20 mouse cellular contexts compared by ENCODE assay signal in the genomic region with DNA sequence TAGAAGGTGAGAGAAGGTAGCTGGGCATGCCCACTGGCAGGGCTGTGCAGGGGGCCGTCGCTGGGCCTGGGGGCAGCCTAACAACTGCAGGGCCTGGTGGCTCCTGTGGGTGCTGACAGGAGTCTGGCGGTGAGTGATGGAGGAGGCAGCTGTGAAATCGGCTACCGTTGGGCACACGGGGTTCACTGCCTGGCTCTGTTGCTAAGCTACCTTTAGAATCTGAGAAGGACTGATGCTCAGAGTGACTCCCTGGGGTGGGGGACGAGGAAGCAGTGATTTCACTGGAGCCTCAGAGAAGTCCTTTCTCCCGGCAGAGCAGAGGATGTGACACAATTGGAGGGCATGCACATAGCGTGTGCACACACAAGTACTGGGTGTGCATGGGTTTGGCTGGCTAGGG. TPM values are rescaled to one million over a fixed set of nuclear protein-coding genes. Genes with fewer than 3 reads are reported as not detected.
DNase-seq lines count a peak whose midpoint lies in the region; ATAC-seq and TF ChIP-seq lines count a peak whose summit lies in the region.
"Had no signal": no experiment of that assay in that cellular context is flagged by ENCODE, and none has a peak within 500 bp of the region (broad histone marks: within the 10 kb centered on the region; RNA-seq: fewer than 3 reads in every experiment).

No protein-coding gene starts in this region.

- no peak overlapping the region for H3K4me3 ChIP-seq in forebrain, embryonic 12.5 days (replicated peaks)
- H3K4me3 ChIP-seq in hindbrain, embryonic 13.5 days, result no peak overlapping the region
- no peak overlapping the region for H3K4me3 ChIP-seq in midbrain, embryonic 14.5 days (replicated peaks; ENCODE audit: low read depth, low read length)
- no peak overlapping the region for H3K4me3 ChIP-seq in lung, adult 2 months (replicated peaks; ENCODE audit: extremely low read depth, low read depth, low read length)
- H3K4me3 ChIP-seq: erythroblast, embryonic 14.5 days; layer of hippocampus, adult 2 months; lung, embryonic 15.5 days had no signal

- ATAC-seq in forebrain, embryonic 12.5 days (ENCODE audit: low FRiP score), result peak; percentile 62
- ATAC-seq in hindbrain, embryonic 13.5 days (ENCODE audit: low FRiP score), result peak; percentile 36; the same call in 1 of the 2 replicates
- peak; percentile 53; the same call in 1 of the 2 replicates for ATAC-seq in midbrain, embryonic 14.5 days (ENCODE audit: low FRiP score, low TSS enrichment)
- no peak for ATAC-seq in frontal cortex, adult (ENCODE audit: low TSS enrichment)
- ATAC-seq: CD4-positive, CD25-positive, alpha-beta regulatory T cell, adult 4 months had no signal

- TF ChIP-seq CTCF in lung, adult 2 months (IDR thresholded peaks at IDR 0.05; ENCODE audit: insufficient read depth, low read length), result no peak

- 18% methylated on average over 9 of the region's 9 CpGs for WGBS in forebrain, embryonic 12.5 days
- WGBS in hindbrain, embryonic 13.5 days, result 8% methylated on average over 9 of the region's 9 CpGs
- WGBS in midbrain, embryonic 14.5 days, result 6% methylated on average over 9 of the region's 9 CpGs
- WGBS in lung, adult 2 months, result 22% methylated on average over 9 of the region's 9 CpGs

- no peaks in the 10 kb centered on the region for H3K36me3 ChIP-seq in forebrain, embryonic 12.5 days (replicated peaks)
- no peaks in the 10 kb centered on the region for H3K36me3 ChIP-seq in hindbrain, embryonic 13.5 days
- H3K36me3 ChIP-seq in midbrain, embryonic 14.5 days (ENCODE audit: control insufficient read depth, insufficient read depth, low read length), result no peaks in the 10 kb centered on the region
- H3K36me3 ChIP-seq: lung, embryonic 15.5 days had no signal

- no peak for TF ChIP-seq POLR2A in lung, adult 2 months (IDR thresholded peaks at IDR 0.05; ENCODE audit: borderline replicate concordance, extremely low read depth, low read depth, low read length)

- H3K27me3 ChIP-seq in forebrain, embryonic 12.5 days, result peaks cover 73% of the 10 kb centered on the region
- peaks cover 55% of the 10 kb centered on the region for H3K27me3 ChIP-seq in hindbrain, embryonic 13.5 days
- H3K27me3 ChIP-seq in midbrain, embryonic 14.5 days (ENCODE audit: control insufficient read depth, insufficient read depth, low read length), result 0 out of 2 replicates have a peak, but pooled peaks cover 3% of the 10 kb centered on the region

- peak; percentile 31 for DNase-seq in brain, adult 2 months (ENCODE audit: low read depth, low spot score)
- peak; percentile 73 for DNase-seq in midbrain, embryonic 14.5 days
- no peak for DNase-seq in adrenal gland, postnatal 4 days (ENCODE audit: low spot score in 2 of 2)
- no peak for DNase-seq in cerebellum, postnatal 10 days
- DNase-seq in lung, adult 2 months, result no peak
- DNase-seq: adrenal gland, postnatal 10 days; cerebellum, adult 9-11 months; embryo, embryonic 11 days; heart, adult 18-20 months; liver; thymus, postnatal 4 days had no signal

- peak overlapping the region; percentile 50; the same call in 1 of the 2 replicates for H3K27ac ChIP-seq in forebrain, embryonic 12.5 days
- H3K27ac ChIP-seq in hindbrain, embryonic 13.5 days, result peak overlapping the region; percentile 52
- H3K27ac ChIP-seq in midbrain, embryonic 14.5 days (replicated peaks; ENCODE audit: low read depth, low read length), result peak overlapping the region; percentile 76
- H3K27ac ChIP-seq: layer of hippocampus, adult 2 months; lung, embryonic 15.5 days had no signal

- no peak overlapping the region for H3K4me2 ChIP-seq in forebrain, embryonic 12.5 days
- 0 out of 2 replicates have a peak overlapping the region, but pooled peaks have one; percentile 2 for H3K4me2 ChIP-seq in hindbrain, embryonic 13.5 days
- H3K4me2 ChIP-seq in midbrain, embryonic 14.5 days (ENCODE audit: low read length), result peak overlapping the region; percentile 7
- H3K4me2 ChIP-seq: lung, embryonic 15.5 days had no signal

- H3K9me3 ChIP-seq in forebrain, embryonic 12.5 days, result no peaks in the 10 kb centered on the region
- no peaks in the 10 kb centered on the region for H3K9me3 ChIP-seq in hindbrain, embryonic 13.5 days
- H3K9me3 ChIP-seq in midbrain, embryonic 14.5 days (ENCODE audit: control insufficient read depth, low read length), result no peaks in the 10 kb centered on the region
- H3K9me3 ChIP-seq: lung, embryonic 15.5 days had no signal

- H3K9ac ChIP-seq in forebrain, embryonic 12.5 days, result peak overlapping the region; percentile 17; the same call in 1 of the 2 replicates
- peak overlapping the region; percentile 25; the same call in 1 of the 2 replicates for H3K9ac ChIP-seq in hindbrain, embryonic 13.5 days
- no peak overlapping the region for H3K9ac ChIP-seq in midbrain, embryonic 14.5 days (replicated peaks; ENCODE audit: low read length)
- H3K9ac ChIP-seq: lung, embryonic 15.5 days had no signal

- H3K4me1 ChIP-seq in forebrain, embryonic 12.5 days, result peaks cover 32% of the 10 kb centered on the region
- H3K4me1 ChIP-seq in hindbrain, embryonic 13.5 days (replicated peaks), result peaks cover 42% of the 10 kb centered on the region
- peaks cover 24% of the 10 kb centered on the region for H3K4me1 ChIP-seq in midbrain, embryonic 14.5 days (ENCODE audit: control insufficient read depth, insufficient read depth, low read length)
- no peaks in the 10 kb centered on the region for H3K4me1 ChIP-seq in lung, adult 2 months (ENCODE audit: control insufficient read depth, insufficient read depth, low read length)
- H3K4me1 ChIP-seq: lung, embryonic 15.5 days had no signal

RNA-seq across cellular contexts. Expression of a gene that starts 57.7 kb away (rescaled TPM):
- polyA plus RNA-seq in forebrain, embryonic 12.5 days (2016; fragmentation: Nextera tagmentation; extraction: Ambion mirVana), result 10.6 and 11.4 TPM in 2 replicates
- polyA plus RNA-seq in hindbrain, embryonic 13.5 days (2015; fragmentation: Nextera tagmentation; extraction: Ambion mirVana), result 9.4 and 11.4 TPM in 2 replicates
- polyA plus RNA-seq in midbrain, embryonic 14.5 days (2014; fragmentation: Nextera tagmentation; extraction: Ambion mirVana), result 15.8 and 18.4 TPM in 2 replicates
- 1 to 10 TPM; 1.4 to 1.7 TPM for total RNA-seq in adrenal gland, postnatal 4 days (2021)
- polyA plus RNA-seq in lung, adult 2 months (2012; rRNA removed), result 2.0 and 3.0 TPM in 2 replicates
- total RNA-seq: MEL; neutrophil, adult 5-6 weeks had no signal
- polyA plus RNA-seq: CD4-positive, CD25-positive, alpha-beta regulatory T cell, adult 4 months; erythroblast, embryonic 14.5 days had no signal

Comparison
In these comparisons a context has a peak if more than half of its experiments do, and no peak if none do; other contexts are left out.
1. DNase-seq: peak in brain, adult 2 months (single experiment) and midbrain, embryonic 14.5 days (single experiment); none in adrenal gland, postnatal 4 days (0 of 2), cerebellum, postnatal 10 days (0 of 2) and lung, adult 2 months (single experiment).
2. Peak in every context shown above with its lines, with median percentiles within 50 percentile points of each other: H3K27ac ChIP-seq.